Comparison of ENCODE assay signal across 8 mouse cellular contexts in genomic region chr5:75978374-75979100, GRCm38 (mm10). TPM values are rescaled to one million over a fixed set of nuclear protein-coding genes. Genes with fewer than 3 reads are reported as not detected.
DNase-seq lines count a peak whose midpoint lies in the region; ATAC-seq and TF ChIP-seq lines count a peak whose summit lies in the region.

TSS of gene Kdr (minus strand) at chr5:75978458.

- ATAC-seq in intestine, postnatal 0 days: 0 out of 2 replicates have a peak, but pooled peaks have one; percentile 28
- ATAC-seq in limb, embryonic 14.5 days (ENCODE audit: low FRiP score, low read depth): peak; percentile 80
- ATAC-seq in midbrain, embryonic 12.5 days (ENCODE audit: low FRiP score, low read depth): peak; percentile 90

- peak within 1 kb of the TSS; percentile 82 for H3K4me3 ChIP-seq in heart, adult 2 months
- peak within 1 kb of the TSS; percentile 65 for H3K4me3 ChIP-seq in intestine, postnatal 0 days (ENCODE audit: low read depth, low read length)
- H3K4me3 ChIP-seq in limb, embryonic 14.5 days (replicated peaks; ENCODE audit: low read length): peak within 1 kb of the TSS; percentile 64
- H3K4me3 ChIP-seq in midbrain, embryonic 12.5 days: peak within 1 kb of the TSS; percentile 65

- peaks cover under 1% of the 10 kb centered on the region for H3K4me1 ChIP-seq in heart, adult 2 months (ENCODE audit: control insufficient read depth, insufficient read depth, low read length)
- H3K4me1 ChIP-seq in intestine, postnatal 0 days (replicated peaks; ENCODE audit: control insufficient read depth, insufficient read depth, low read length): no peaks in the 10 kb centered on the region
- H3K4me1 ChIP-seq in limb, embryonic 14.5 days (ENCODE audit: control insufficient read depth, insufficient read depth, low read length): peaks cover 8% of the 10 kb centered on the region
- H3K4me1 ChIP-seq in midbrain, embryonic 12.5 days: peaks cover 22% of the 10 kb centered on the region

- peak within 1 kb of the TSS; percentile 92 for H3K4me2 ChIP-seq in intestine, postnatal 0 days (replicated peaks; ENCODE audit: low read depth)
- peak within 1 kb of the TSS; percentile 92 for H3K4me2 ChIP-seq in limb, embryonic 14.5 days (replicated peaks; ENCODE audit: low read depth, low read length, severe bottlenecking)
- H3K4me2 ChIP-seq in midbrain, embryonic 12.5 days (replicated peaks): peak within 1 kb of the TSS; percentile 99

- 2% methylated on average over 37 of the region's 37 CpGs for WGBS in heart, adult 2 months
- WGBS in intestine, postnatal 0 days: 2% methylated on average over 37 of the region's 37 CpGs
- WGBS in limb, embryonic 14.5 days: under 1% methylated on average over 35 of the region's 37 CpGs
- WGBS in midbrain, embryonic 12.5 days: under 1% methylated on average over 37 of the region's 37 CpGs

- peak within 1 kb of the TSS; percentile 94 for H3K27ac ChIP-seq in heart, adult 2 months
- H3K27ac ChIP-seq in intestine, postnatal 0 days (ENCODE audit: low read depth, low read length): no peak within 1 kb of the TSS; the same call in 1 of the 2 replicates
- no peak within 1 kb of the TSS for H3K27ac ChIP-seq in limb, embryonic 14.5 days (replicated peaks; ENCODE audit: low read depth, low read length)
- 0 out of 2 replicates have a peak within 1 kb of the TSS, but pooled peaks have one; percentile 35 for H3K27ac ChIP-seq in midbrain, embryonic 12.5 days (replicated peaks)

- peak within 1 kb of the TSS; percentile 86 for H3K9ac ChIP-seq in heart, adult 2 months (ENCODE audit: low read depth, low read length)
- peak within 1 kb of the TSS; percentile 48; the same call in 1 of the 2 replicates for H3K9ac ChIP-seq in intestine, postnatal 0 days (ENCODE audit: low read depth, low read length)
- H3K9ac ChIP-seq in limb, embryonic 14.5 days (ENCODE audit: low read depth, low read length, severe bottlenecking): peak within 1 kb of the TSS; percentile 58
- H3K9ac ChIP-seq in midbrain, embryonic 12.5 days (replicated peaks): peak within 1 kb of the TSS; percentile 67

- peak; percentile 92 for TF ChIP-seq POLR2A in heart, adult 2 months (IDR thresholded peaks at IDR 0.05; ENCODE audit: insufficient read depth, low read depth, low read length)
- 0 out of 2 replicates have a peak, but pooled peaks have one; percentile 54 for TF ChIP-seq POLR2A in limb, embryonic 14.5 days (IDR thresholded peaks at IDR 0.05; ENCODE audit: borderline replicate concordance, extremely low read depth, insufficient read depth, insufficient read length)

- intact Hi-C loops in heart, adult 2 months (cut with DNase I): loop anchor here (1.0 to 10.0 kb wide), 4 partner anchors 36 to 136 kb away; no protein-coding TSS in a partner anchor

- peak; percentile 81 for DNase-seq in adrenal gland, adult 2 months
- peak; percentile 73 for DNase-seq in embryo, embryonic 11.5 days (ENCODE audit: low read depth, low spot score)
- DNase-seq in heart, adult 2 months: peak; percentile 84 to 86
- DNase-seq in limb, embryonic 14.5 days (ENCODE audit: low spot score): peak; percentile 85
- peak; percentile 17 for DNase-seq in splenic B cell, adult 2 months (ENCODE audit: low read depth, low spot score)
- no peak for DNase-seq in cerebellum, adult 11-12 months

- H3K9me3 ChIP-seq in intestine, postnatal 0 days (ENCODE audit: control insufficient read depth): no peaks in the 10 kb centered on the region
- no peaks in the 10 kb centered on the region for H3K9me3 ChIP-seq in limb, embryonic 14.5 days (ENCODE audit: control insufficient read depth, low read length)
- no peaks in the 10 kb centered on the region for H3K9me3 ChIP-seq in midbrain, embryonic 12.5 days

- no peak for TF ChIP-seq CTCF in heart, adult 2 months (IDR thresholded peaks at IDR 0.05)
- TF ChIP-seq CTCF in intestine, postnatal 0 days (IDR thresholded peaks at IDR 0.05; ENCODE audit: low read depth): no peak

- peaks cover 5% of the 10 kb centered on the region for H3K36me3 ChIP-seq in heart, adult 2 months (ENCODE audit: control insufficient read depth, insufficient read depth, low read length)
- no peaks in the 10 kb centered on the region for H3K36me3 ChIP-seq in intestine, postnatal 0 days (ENCODE audit: control insufficient read depth, insufficient read depth)
- no peaks in the 10 kb centered on the region for H3K36me3 ChIP-seq in limb, embryonic 14.5 days (ENCODE audit: control insufficient read depth, insufficient read depth, low read length)
- H3K36me3 ChIP-seq in midbrain, embryonic 12.5 days: no peaks in the 10 kb centered on the region
- no peaks in the 10 kb centered on the region for H3K36me3 ChIP-seq in splenic B cell, adult 2 months (ENCODE audit: control insufficient read depth, insufficient read depth, low read length, poor library complexity, severe bottlenecking)

- peak; percentile 62 for TF ChIP-seq EP300 in heart, adult 2 months (IDR thresholded peaks at IDR 0.05; ENCODE audit: insufficient read depth, low read depth, low read length)

- H3K27me3 ChIP-seq in heart, adult 2 months (ENCODE audit: control insufficient read depth, insufficient read depth, low read length): 0 out of 2 replicates have a peak, but pooled peaks cover 2% of the 10 kb centered on the region
- peaks cover 45% of the 10 kb centered on the region for H3K27me3 ChIP-seq in intestine, postnatal 0 days (replicated peaks; ENCODE audit: control insufficient read depth, insufficient read depth, low read length)
- H3K27me3 ChIP-seq in limb, embryonic 14.5 days (ENCODE audit: control insufficient read depth, insufficient read depth, low read length): peaks cover 45% of the 10 kb centered on the region
- peaks cover 66% of the 10 kb centered on the region for H3K27me3 ChIP-seq in midbrain, embryonic 12.5 days
- H3K27me3 ChIP-seq in splenic B cell, adult 2 months (ENCODE audit: control insufficient read depth, insufficient read depth, low read length, poor library complexity, severe bottlenecking): no peaks in the 10 kb centered on the region; the same call in 1 of the 2 replicates

- H3K79me2 ChIP-seq in heart, adult 2 months (replicated peaks; ENCODE audit: control insufficient read depth, insufficient read depth, low read length): no peaks in the 10 kb centered on the region

RNA-seq across cellular contexts. Expression of gene Kdr, which starts in this region (rescaled TPM):
- total RNA-seq in adrenal gland, adult 2 months (2021): 100 to 1,000 TPM in 1 of 2 experiments, 10 to 100 TPM in 1; 52.5 to 102 TPM
- 19.7 and 24.5 TPM in 2 replicates for polyA plus RNA-seq in adrenal gland, adult 2 months (2012; rRNA removed)
- total RNA-seq in heart, adult 2 months (2021): 10 to 100 TPM; 70.7 to 78.2 TPM
- 38.3 and 73.9 TPM in 2 replicates for polyA plus RNA-seq in heart, adult 2 months (2012; rRNA removed)
- polyA plus RNA-seq in intestine, postnatal 0 days (2015; fragmentation: Nextera tagmentation; extraction: Ambion mirVana): 10.4 and 11.6 TPM in 2 replicates
- polyA plus RNA-seq in limb, embryonic 14.5 days (2012; rRNA removed): 18.4 and 21.1 TPM in 2 replicates
- 25.0 and 25.3 TPM in 2 replicates for polyA plus RNA-seq in limb, embryonic 14.5 days (2014; fragmentation: Nextera tagmentation; extraction: Ambion mirVana)
- polyA plus RNA-seq in midbrain, embryonic 12.5 days (2016; fragmentation: Nextera tagmentation; extraction: Ambion mirVana): 29.2 and 32.2 TPM in 2 replicates

Comparison
In these comparisons a context has a peak if more than half of its experiments do, and no peak if none do; other contexts are left out.
1. H3K27ac ChIP-seq: peak in heart, adult 2 months (single experiment) and midbrain, embryonic 12.5 days (single experiment); none in intestine, postnatal 0 days (single experiment) and limb, embryonic 14.5 days (single experiment).
2. ATAC-seq: peak in every context shown above with its lines; median percentile 90 in midbrain, embryonic 12.5 days; 80 in limb, embryonic 14.5 days; 28 in intestine, postnatal 0 days.
3. Peak in every context shown above with its lines, with median percentiles within 50 percentile points of each other: H3K4me3 ChIP-seq, H3K9ac ChIP-seq and H3K4me2 ChIP-seq.